Mouse (Mus musculus) thymus, postnatal 0 days (tissue): Measurements from ENCODE around the gene Gtf2e1. TPM values are rescaled to one million over a fixed set of nuclear protein-coding genes. Genes with fewer than 3 reads are reported as not detected.

Source experiments
- DNase-seq: peaks from one replicate; pipeline ENCODE4 v3.0.0-alpha.2; 2015; ENCODE audit warnings: low spot score
- polyA plus RNA-seq: library from polyadenylated mRNA; unstranded; fragments of >200 nt; fragmentation: Nextera tagmentation; extraction: Ambion mirVana; gene quantifications from 2 replicates; pipeline ENCODE4 v1.2.1, GENCODE M21; 2015

Gtf2e1 gene
- polyA plus RNA-seq, 1 experiment from 2014 or later: 20.5 TPM

DNA sequence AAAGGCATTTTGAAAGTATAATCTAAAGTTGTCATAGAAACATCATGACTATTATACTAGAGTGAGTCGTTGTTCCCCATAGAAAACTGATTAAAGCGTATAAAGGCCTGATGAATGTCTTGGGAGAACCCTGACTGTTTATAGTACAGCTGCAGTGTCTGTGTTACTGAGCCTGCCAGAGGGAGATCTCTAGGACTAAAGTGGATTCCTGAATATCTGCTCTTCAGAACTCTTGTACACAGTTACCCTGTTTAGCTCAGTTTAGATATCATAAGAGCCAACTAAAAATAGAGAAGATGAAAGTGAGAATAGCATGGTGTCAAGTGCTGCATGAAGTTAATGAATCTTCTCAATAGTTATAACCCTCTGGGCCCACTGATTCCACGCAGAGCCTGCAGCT lies 10.7 kb upstream of the Gtf2e1 start:
- DNase-seq: no peak

DNA sequence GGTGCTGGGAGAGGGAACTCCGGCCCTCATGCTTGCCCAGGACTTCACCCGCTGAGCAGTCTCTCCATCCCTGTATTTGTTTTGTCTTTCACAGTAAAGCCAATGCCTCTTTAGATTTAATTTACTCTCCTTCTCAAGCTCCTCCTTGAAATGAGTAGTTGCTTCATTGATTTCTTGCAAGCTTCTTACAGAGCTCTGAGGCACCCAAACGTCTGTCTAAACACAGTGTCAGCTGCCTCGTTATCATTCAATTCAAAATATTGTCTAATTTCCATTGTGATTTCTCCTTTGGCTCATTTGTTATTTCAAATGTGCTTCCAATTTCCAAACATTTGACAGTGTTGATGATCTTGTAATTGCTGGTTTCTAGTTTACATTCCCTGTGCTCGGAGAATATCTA lies 6.7 kb upstream of the Gtf2e1 start:
- DNase-seq: no peak

GRCm38 (mm10) chr16:37540776-37541175 lies 1.2 kb upstream of the Gtf2e1 start:
- DNase-seq: no peak

DNA sequence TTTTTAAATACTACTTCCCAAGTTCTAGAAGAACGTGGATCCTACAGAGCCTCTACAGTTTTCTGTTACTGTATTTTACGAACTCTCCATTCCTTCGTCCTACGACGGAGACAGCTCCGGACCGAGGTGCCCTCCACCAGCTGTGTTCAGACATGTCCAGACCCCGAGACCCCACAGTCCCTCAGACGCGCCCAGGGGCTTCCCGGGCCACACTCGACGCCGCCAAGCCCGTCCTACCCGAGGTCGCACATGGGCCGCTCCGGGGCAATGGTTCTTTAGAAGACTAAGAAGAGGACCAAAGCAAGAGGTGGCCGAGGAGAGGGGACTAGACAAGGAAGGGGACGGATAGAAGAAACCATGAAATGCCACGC lies 364 bp downstream of the Gtf2e1 start:
- DNase-seq: no peak

GRCm38 (mm10) chr16:37533369-37534068 lies 6.1 kb downstream of the Gtf2e1 start:
- DNase-seq: no peak

GRCm38 (mm10) chr16:37532046-37532445 lies 7.5 kb downstream of the Gtf2e1 start:
- DNase-seq: no peak

DNA sequence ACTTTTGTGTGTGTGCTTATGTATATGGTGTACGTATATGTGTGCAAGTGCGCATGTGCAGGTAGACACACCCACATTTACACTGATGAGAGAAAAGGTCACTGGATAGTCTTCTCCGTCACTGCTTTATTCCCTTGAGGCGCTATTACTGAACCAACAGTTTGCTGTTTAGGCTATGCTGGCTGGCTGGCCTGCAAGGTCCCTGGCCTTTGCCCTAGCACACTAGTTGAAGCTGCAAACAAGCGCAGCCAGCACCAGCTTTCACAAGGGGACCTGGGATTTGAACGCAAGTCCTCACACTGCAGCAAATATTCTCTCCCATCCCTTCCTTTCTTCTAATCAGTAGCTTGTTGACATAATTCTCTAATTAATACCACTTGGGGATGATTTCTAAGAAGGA lies 9.4 kb downstream of the Gtf2e1 start:
- no peak for DNase-seq

- DNase-seq: no peak
Measured at GRCm38 (mm10) chr16:37526688-37527223, 12.8 kb downstream of the Gtf2e1 start.

GRCm38 (mm10) chr16:37525121-37525520 lies 14.5 kb downstream of the Gtf2e1 start:
- no peak for DNase-seq

GRCm38 (mm10) chr16:37522100-37522697 lies 17.4 kb downstream of the Gtf2e1 start:
- DNase-seq: no peak

DNA sequence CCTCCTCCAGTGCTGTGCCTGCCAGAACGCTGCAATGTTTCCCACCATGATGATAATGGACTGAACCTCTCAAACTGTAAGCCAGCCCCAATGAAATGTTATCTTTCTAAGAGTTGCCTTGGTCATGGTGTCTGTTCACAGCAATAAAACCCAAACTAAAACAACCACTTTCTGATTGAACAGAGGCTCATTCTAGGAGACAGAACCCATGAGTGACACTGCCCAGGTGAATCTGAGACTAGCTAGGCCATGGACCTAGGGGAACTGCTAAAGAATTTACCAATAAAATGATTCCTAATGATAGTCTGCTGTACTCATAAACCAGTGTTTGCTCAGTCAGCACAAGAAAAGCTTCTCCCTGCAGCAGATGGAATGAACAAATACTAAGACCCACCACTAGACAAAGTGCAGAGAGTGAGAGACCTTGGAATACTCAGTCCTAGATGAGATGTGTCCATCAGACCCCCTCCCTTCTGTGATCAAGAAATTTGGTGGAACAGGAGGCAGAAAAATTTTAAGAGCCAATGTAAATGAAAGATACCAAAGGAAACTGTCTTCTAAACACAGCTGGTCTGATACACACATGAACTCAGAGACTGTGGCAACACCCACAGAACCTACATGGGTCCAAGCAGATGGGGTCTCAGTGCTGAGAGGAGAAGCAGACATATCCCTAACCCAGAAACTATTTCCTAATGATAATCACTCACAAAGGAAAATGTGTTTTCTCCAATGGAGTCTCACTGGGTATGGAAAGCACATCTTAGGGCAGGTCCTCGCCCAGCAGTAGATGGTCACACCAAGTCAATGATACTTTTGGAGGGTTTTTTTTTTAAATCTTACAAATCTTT lies 19.2 kb downstream of the Gtf2e1 start:
- DNase-seq: no peak

GRCm38 (mm10) chr16:37519721-37520120 lies 19.9 kb downstream of the Gtf2e1 start:
- no peak for DNase-seq

- DNase-seq: no peak
Measured at GRCm38 (mm10) chr16:37518662-37519061, 20.9 kb downstream of the Gtf2e1 start.

DNA sequence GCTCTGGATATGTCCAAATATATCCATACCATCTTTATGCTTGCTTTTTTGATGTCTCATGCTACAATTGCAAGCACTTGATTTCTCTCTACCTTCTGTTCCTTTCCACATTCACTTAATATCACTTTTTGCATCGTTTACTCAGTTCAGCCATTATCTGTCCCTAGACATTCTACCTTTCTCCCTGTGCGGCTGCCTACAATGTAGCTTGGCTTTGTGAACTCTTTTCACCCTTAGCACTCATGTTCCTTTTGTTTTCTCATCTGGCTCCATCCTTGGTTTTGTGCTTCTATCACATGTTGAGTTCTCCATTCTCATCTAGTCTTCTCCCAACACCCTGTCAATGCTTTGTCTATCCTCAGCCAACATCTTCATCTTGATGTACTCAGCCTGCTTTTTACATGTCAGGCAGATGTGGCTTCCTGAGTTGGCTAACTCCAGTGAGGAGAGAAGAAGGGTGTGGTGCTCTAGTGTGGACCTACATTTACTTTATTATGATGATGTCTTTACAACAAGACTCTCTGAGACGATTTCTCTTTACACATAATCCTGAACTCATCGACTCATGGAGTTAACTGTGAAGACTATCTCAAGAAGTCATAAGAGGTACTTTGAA lies 21.9 kb downstream of the Gtf2e1 start:
- no peak for DNase-seq

GRCm38 (mm10) chr16:37516376-37516993 lies 23.1 kb downstream of the Gtf2e1 start:
- DNase-seq: no peak

DNA sequence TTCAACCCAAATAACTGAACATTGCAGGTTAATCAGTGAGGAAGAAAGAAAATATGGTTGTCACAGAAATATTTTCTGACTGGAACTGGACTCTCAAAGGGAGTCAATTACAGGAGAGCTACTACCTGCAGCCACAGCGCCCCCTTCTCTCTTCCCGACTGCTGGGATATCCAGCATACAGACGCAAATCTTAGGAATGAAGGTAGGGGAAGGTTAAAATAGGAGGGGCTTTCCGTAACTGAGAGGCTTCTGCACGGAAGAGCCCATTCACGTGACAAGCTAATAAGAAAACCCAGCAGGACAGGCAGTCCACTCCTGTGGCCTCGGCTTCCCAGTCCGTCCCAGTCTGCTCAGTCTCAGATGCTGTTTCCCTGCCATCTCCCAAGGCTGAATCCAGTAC lies 24.9 kb downstream of the Gtf2e1 start:
- no peak for DNase-seq

DNA sequence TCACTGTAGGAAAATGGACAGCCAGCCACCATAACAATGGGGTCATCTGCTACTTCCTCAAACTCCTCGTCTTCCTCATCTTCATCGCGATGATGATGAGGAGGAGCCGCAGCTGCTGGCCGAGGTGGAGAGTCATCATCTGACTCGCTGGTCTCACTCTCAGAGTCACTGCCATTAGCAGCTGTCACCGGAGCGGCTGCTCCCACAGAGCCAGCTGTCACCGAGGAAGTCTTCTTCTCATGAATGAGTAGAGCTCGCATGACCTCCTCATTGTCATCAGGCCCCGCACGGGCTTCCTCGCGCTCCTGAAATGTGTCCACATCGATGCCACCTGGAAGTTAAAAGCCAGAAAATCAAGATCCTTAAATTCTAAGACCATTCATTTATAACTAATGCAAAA lies 28.1 kb downstream of the Gtf2e1 start:
- DNase-seq: no peak

- DNase-seq: no peak
Measured at GRCm38 (mm10) chr16:37506751-37507150, 32.8 kb downstream of the Gtf2e1 start.

- DNase-seq: no peak
Measured at GRCm38 (mm10) chr16:37504517-37504916, 35.1 kb downstream of the Gtf2e1 start.

GRCm38 (mm10) chr16:37498581-37498980 lies 41.0 kb downstream of the Gtf2e1 start:
- no peak for DNase-seq

GRCm38 (mm10) chr16:37495017-37495416 lies 44.6 kb downstream of the Gtf2e1 start:
- no peak for DNase-seq
